Mouse (Mus musculus) layer of hippocampus, adult 8-10 months (tissue): Measurements from ENCODE around the gene Myf5. TPM values are rescaled to one million over a fixed set of nuclear protein-coding genes. Genes with fewer than 3 reads are reported as not detected.

Experiments used
- DNase-seq, 2 experiments: peaks; one replicate each; pipeline ENCODE4 v3.0.0; 2022; ENCODE audit warnings: low spot score in 2 of 2
- microRNA-seq, 2 experiments: library from miRNA; unstranded; fragments of <30 nt; microRNA quantifications; one replicate each; pipeline ENCODE4 v1.2.0; 2022
- total RNA-seq, 4 experiments: library from RNA; stranded (reverse); gene quantifications; 2 replicates each; pipeline ENCODE4 v1.2.4; 2022

Gene Myf5
- total RNA-seq, 4 experiments from 2014 or later: not detected

- no peak for DNase-seq
Measured at GRCm38 (mm10) chr10:107436967-107437366, 49.0 kb downstream of the Myf5 start.

Small RNAs within 50 kb of the gene (microRNA-seq; reads per million reads assigned to microRNA genes)
- gene Gm44403: 0 reads per million in 2 experiments

Other genes starting within 250 kb of the Myf5 start
- 10 to 100 TPM; 28.8 to 30.7 (median 29.3) TPM for gene Lin7a, start 214.4 kb downstream of the Myf5 start, total RNA-seq
- not detected for gene Myf6, start 8.6 kb upstream of the Myf5 start, total RNA-seq
- gene Ptprq, start 233.9 kb upstream of the Myf5 start, total RNA-seq: under 1 TPM; 0.16 to 0.19 (median 0.17) TPM